Mouse (Mus musculus) hindbrain, embryonic 16.5 days (tissue): ENCODE measurements around the gene Mcat. TPM values are rescaled to one million over a fixed set of nuclear protein-coding genes. Genes with fewer than 3 reads are reported as not detected.
A peak's percentile ranks its signal among the peaks of the same experiment; 100 is the strongest.

Experiments used
- ATAC-seq: fragments of 200-750 bp; cut with Nextera tagmentation; 2 replicates; pipeline ENCODE4 v1.8.0; 2017; ENCODE audit warnings: moderate TSS enrichment, moderate library complexity
- H3K27ac ChIP-seq: fragments of 300-500 bp; sonication (generic); 2 replicates; pipeline ENCODE4 v1.5.1; 2014; ENCODE audit warnings: low read depth, mild to moderate bottlenecking, control low read depth, low read length, moderate library complexity
- H3K27me3 ChIP-seq: fragments of 300-500 bp; sonication (generic); replicated peaks from 2 replicates; pipeline ENCODE4 v1.6.1; 2014; ENCODE audit warnings: low read length; ENCODE audit not compliant: control insufficient read depth, insufficient read depth
- H3K36me3 ChIP-seq: fragments of 300-500 bp; sonication (generic); 2 replicates; pipeline ENCODE4 v1.6.1; 2014; ENCODE audit warnings: mild to moderate bottlenecking, low read length, moderate library complexity, mixed read lengths; ENCODE audit not compliant: control insufficient read depth, insufficient read depth
- H3K4me1 ChIP-seq: fragments of 300-500 bp; sonication (generic); 2 replicates; pipeline ENCODE4 v1.6.1; 2014; ENCODE audit warnings: low read depth, low read length; ENCODE audit not compliant: control insufficient read depth, insufficient read depth
- H3K4me2 ChIP-seq: fragments of 300-500 bp; sonication (generic); 2 replicates; pipeline ENCODE4 v1.6.1; 2014; ENCODE audit warnings: mild to moderate bottlenecking, low read length, control low read depth, moderate library complexity
- H3K4me3 ChIP-seq: fragments of 300-500 bp; sonication (generic); 2 replicates; pipeline ENCODE4 v1.5.1; 2014; ENCODE audit warnings: mild to moderate bottlenecking, low read length, control low read depth, moderate library complexity
- H3K9ac ChIP-seq: fragments of 300-500 bp; sonication (generic); 2 replicates; pipeline ENCODE4 v1.6.1; 2014; ENCODE audit warnings: low read depth, mild to moderate bottlenecking, control low read depth, low read length, moderate library complexity
- H3K9me3 ChIP-seq: fragments of 300-500 bp; sonication (generic); 2 replicates; pipeline ENCODE4 v1.6.1; 2014; ENCODE audit warnings: mild to moderate bottlenecking, low read length, moderate library complexity; ENCODE audit not compliant: control insufficient read depth
- WGBS: fragments of 180-500 bp; shearing (Covaris S2); extraction: QIAGEN DNeasy Blood & Tissue Kit; methylation state at CpG from one replicate; pipeline ENCODE4 v1.1.7; 2014; 5-methylcytosine and 5-hydroxymethylcytosine counted together
- polyA plus RNA-seq: library from polyadenylated mRNA; unstranded; fragments of >200 nt; fragmentation: Nextera tagmentation; extraction: Ambion mirVana; gene quantifications from 2 replicates; pipeline ENCODE4 v1.2.1, GENCODE M21; 2015

Mcat gene
- polyA plus RNA-seq, 1 experiment from 2014 or later = 32.7 TPM

DNA sequence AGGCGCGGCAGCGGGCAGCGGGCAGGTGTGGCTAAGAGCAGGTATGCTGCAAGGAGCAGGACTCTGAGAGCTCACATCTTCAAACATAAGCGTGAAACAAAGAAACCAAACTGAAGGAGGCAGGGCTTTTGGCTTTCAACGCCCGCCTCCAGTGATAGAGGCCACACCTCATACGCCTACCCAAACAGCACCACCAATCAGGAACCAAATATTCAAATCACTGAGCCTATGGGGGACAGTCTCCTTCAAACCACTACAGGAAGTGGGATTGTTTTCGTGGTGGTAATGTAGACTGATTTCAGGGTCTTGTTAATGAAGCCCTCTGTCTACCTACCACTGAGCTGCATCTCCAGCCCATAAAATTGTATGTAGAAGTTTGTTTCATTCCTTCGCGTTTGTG is 6.1 kb upstream of the Mcat start:
- Histone ChIP-seq H3K27ac (no peak overlapping the region), H3K36me3 (0 out of 2 replicates have a peak, but pooled peaks cover 2% of the 10 kb centered on the region), H3K4me2 (no peak overlapping the region), H3K4me1 (no peaks in the 10 kb centered on the region), H3K4me3 (no peak overlapping the region), H3K27me3 (peaks cover 3% of the 10 kb centered on the region; the same call in 1 of the 2 replicates), H3K9ac (no peak overlapping the region), H3K9me3 (no peaks in the 10 kb centered on the region)
- ATAC-seq = no peak
- WGBS = 61% methylated on average over 11 of the region's 11 CpGs

DNA sequence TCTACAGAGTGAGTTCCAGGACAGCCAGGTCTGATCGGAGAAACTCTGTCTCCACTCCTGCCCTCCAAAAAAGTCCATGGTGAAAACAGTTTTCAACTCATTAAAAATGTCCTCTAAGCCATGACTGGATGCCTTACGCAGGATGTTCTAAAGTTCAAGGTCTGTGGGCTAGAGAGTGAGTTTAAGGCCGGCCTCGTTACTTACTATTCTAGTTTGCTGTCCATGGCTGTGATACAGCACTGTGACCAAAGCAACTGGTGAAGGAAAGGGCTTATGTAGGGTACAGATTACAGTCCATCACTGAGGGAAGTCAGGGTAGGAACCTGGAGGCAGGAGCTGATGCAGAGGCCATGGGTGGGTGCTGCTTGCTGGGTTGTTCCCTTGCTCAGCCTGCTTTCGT is 5.0 kb upstream of the Mcat start:
- H3K36me3 ChIP-seq = no peaks in the 10 kb centered on the region
- H3K4me3 ChIP-seq = no peak overlapping the region
- no peak overlapping the region for H3K4me2 ChIP-seq
- H3K4me1 ChIP-seq = peaks cover 9% of the 10 kb centered on the region
- no peak overlapping the region for H3K9ac ChIP-seq
- peaks cover 6% of the 10 kb centered on the region; the same call in 1 of the 2 replicates for H3K27me3 ChIP-seq
- H3K9me3 ChIP-seq = no peaks in the 10 kb centered on the region
- no peak overlapping the region for H3K27ac ChIP-seq
- no peak for ATAC-seq
- 97% methylated on average over 5 of the region's 5 CpGs for WGBS

GRCm38 (mm10) chr15:83567728-83568127 is 4.1 kb upstream of the Mcat start:
- 92% methylated on average over 3 of the region's 3 CpGs for WGBS

GRCm38 (mm10) chr15:83566006-83566405 is 2.4 kb upstream of the Mcat start:
- Histone ChIP-seq H3K4me2 (no peak overlapping the region), H3K27me3 (peaks cover 6% of the 10 kb centered on the region; the same call in 1 of the 2 replicates), H3K36me3 (no peaks in the 10 kb centered on the region), H3K9ac (no peak overlapping the region), H3K27ac (no peak overlapping the region), H3K9me3 (no peaks in the 10 kb centered on the region), H3K4me3 (no peak overlapping the region), H3K4me1 (peaks cover 12% of the 10 kb centered on the region)
- ATAC-seq = no peak
- 72% methylated on average over 5 of the region's 5 CpGs for WGBS

More at GRCm38 (mm10) chr15:83567728-83568127, 4.1 kb upstream of the Mcat start:
- Histone ChIP-seq H3K9ac (no peak overlapping the region), H3K27ac (no peak overlapping the region), H3K4me1 (peaks cover 12% of the 10 kb centered on the region), H3K9me3 (no peaks in the 10 kb centered on the region), H3K36me3 (no peaks in the 10 kb centered on the region), H3K4me2 (no peak overlapping the region), H3K27me3 (peaks cover 6% of the 10 kb centered on the region; the same call in 1 of the 2 replicates), H3K4me3 (no peak overlapping the region)
- ATAC-seq = no peak

- 92% methylated on average over 3 of the region's 3 CpGs for WGBS
Observed at GRCm38 (mm10) chr15:83565434-83565833, 1.8 kb upstream of the Mcat start.

GRCm38 (mm10) chr15:83563857-83564651 is 467 bp upstream of the Mcat start:
- Histone ChIP-seq H3K4me3 (peak overlapping the region; percentile 41), H3K27me3 (peaks cover 6% of the 10 kb centered on the region; the same call in 1 of the 2 replicates), H3K27ac (no peak overlapping the region), H3K4me2 (peak overlapping the region; percentile 72), H3K4me1 (peaks cover 12% of the 10 kb centered on the region), H3K36me3 (no peaks in the 10 kb centered on the region), H3K9me3 (no peaks in the 10 kb centered on the region), H3K9ac (peak overlapping the region; percentile 51)
- WGBS = 3% methylated on average over 27 of the region's 27 CpGs
- no peak for ATAC-seq

More at GRCm38 (mm10) chr15:83565434-83565833, 1.8 kb upstream of the Mcat start:
- Histone ChIP-seq H3K9me3 (no peaks in the 10 kb centered on the region), H3K27me3 (peaks cover 6% of the 10 kb centered on the region; the same call in 1 of the 2 replicates), H3K9ac (no peak overlapping the region), H3K36me3 (no peaks in the 10 kb centered on the region), H3K4me2 (no peak overlapping the region), H3K4me1 (peaks cover 12% of the 10 kb centered on the region), H3K27ac (no peak overlapping the region), H3K4me3 (no peak overlapping the region)
- no peak for ATAC-seq

- ATAC-seq = peak; percentile 63; the same call in 1 of the 2 replicates
- H3K9ac ChIP-seq = no peak overlapping the region
- no peak overlapping the region; the same call in 1 of the 2 replicates for H3K4me3 ChIP-seq
- no peak overlapping the region for H3K27ac ChIP-seq
- WGBS = 37% methylated on average over 15 of the region's 15 CpGs
- no peaks in the 10 kb centered on the region for H3K9me3 ChIP-seq
- no peaks in the 10 kb centered on the region for H3K36me3 ChIP-seq
- H3K4me2 ChIP-seq = peak overlapping the region; percentile 72
- peaks cover 6% of the 10 kb centered on the region; the same call in 1 of the 2 replicates for H3K27me3 ChIP-seq
- peaks cover 12% of the 10 kb centered on the region for H3K4me1 ChIP-seq
Observed at GRCm38 (mm10) chr15:83562626-83563270, 839 bp downstream of the Mcat start.

GRCm38 (mm10) chr15:83560941-83561477 is 2.6 kb downstream of the Mcat start:
- Histone ChIP-seq H3K9ac (no peak overlapping the region), H3K4me2 (no peak overlapping the region), H3K27ac (no peak overlapping the region), H3K27me3 (peaks cover 6% of the 10 kb centered on the region; the same call in 1 of the 2 replicates), H3K4me3 (no peak overlapping the region), H3K9me3 (no peaks in the 10 kb centered on the region), H3K4me1 (peaks cover 13% of the 10 kb centered on the region), H3K36me3 (no peaks in the 10 kb centered on the region)
- WGBS = 48% methylated on average over 5 of the region's 5 CpGs
- ATAC-seq = no peak
